Mouse (Mus musculus): ENCODE measurements around the gene C2cd4d. TPM values are rescaled to one million over a fixed set of nuclear protein-coding genes. Genes with fewer than 3 reads are reported as not detected.

Gene C2cd4d
- polyA plus RNA-seq, 1 experiment, result 0.13 TPM

DNA sequence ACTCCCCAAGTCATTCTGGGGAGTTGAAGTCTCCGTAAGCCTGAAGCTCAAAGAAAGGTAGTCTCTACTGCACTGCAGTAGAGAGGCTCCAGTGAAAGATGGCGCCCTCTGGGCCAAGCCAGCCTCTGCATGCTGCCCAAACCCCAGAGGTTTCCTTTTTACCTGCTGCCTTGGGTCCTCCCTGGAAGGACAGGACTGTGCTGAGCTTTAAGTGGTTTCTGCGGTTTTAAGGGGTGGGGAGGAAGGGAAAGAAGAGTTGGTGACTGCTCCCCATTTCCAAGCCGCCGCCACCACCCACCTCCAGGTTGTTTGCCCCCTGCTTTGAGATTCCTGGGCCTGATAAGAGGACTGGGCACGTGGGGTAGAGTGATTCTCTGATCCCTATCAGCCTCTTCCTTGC lies 6.4 kb downstream of the C2cd4d start:
- no peak overlapping the region for H3K4me3 ChIP-seq (ENCODE audit: extremely low read depth, insufficient read depth, insufficient read length)
- WGBS, result 53% methylated on average over 6 of the region's 6 CpGs
- peaks cover 6% of the 10 kb centered on the region; the same call in 1 of the 2 replicates for H3K4me1 ChIP-seq (ENCODE audit: control insufficient read depth, insufficient read depth, insufficient read length)
- no peak overlapping the region for H3K27ac ChIP-seq (ENCODE audit: insufficient read depth, low read length)
- peaks cover under 1% of the 10 kb centered on the region for H3K27me3 ChIP-seq (ENCODE audit: control insufficient read depth, insufficient read depth, low read length)
- H3K36me3 ChIP-seq (ENCODE audit: control insufficient read depth, insufficient read depth, low read length), result no peaks in the 10 kb centered on the region
- DNase-seq (ENCODE audit: low read depth in 1 of 2, low spot score in 2 of 2), result no peak
- TF ChIP-seq CTCF (IDR thresholded peaks at IDR 0.05; ENCODE audit: extremely low read depth, insufficient read depth, insufficient read length, insufficient replicate concordance) (no peak), POLR2A (IDR thresholded peaks at IDR 0.05; ENCODE audit: low read depth, low read length) (no peak)

DNA sequence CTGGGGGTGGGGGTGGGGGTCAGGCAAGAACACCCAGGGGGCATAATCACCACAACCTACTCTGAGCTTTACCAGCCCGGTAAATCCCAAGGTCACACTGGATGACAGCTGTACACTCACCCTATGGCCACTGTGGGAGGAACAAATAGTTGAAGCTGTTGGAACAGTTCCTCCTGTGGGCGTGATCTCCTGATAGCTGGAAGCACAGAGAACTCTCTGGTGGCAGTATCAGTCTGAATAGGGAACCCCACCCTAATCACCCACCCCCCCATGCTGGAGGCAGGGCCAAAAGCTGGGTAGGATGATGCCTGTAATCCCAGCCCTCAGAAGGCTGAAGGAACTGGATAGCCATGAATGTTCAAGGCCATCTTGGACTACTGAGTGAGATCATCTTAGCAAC lies 7.5 kb downstream of the C2cd4d start:
- Histone ChIP-seq H3K27ac (ENCODE audit: insufficient read depth, low read length) (no peak overlapping the region), H3K36me3 (ENCODE audit: control insufficient read depth, insufficient read depth, low read length) (no peaks in the 10 kb centered on the region), H3K27me3 (ENCODE audit: control insufficient read depth, insufficient read depth, low read length) (no peaks in the 10 kb centered on the region), H3K4me3 (ENCODE audit: extremely low read depth, insufficient read depth, insufficient read length) (no peak overlapping the region), H3K4me1 (ENCODE audit: control insufficient read depth, insufficient read depth, insufficient read length) (no peaks in the 10 kb centered on the region)
- TF ChIP-seq CTCF (IDR thresholded peaks at IDR 0.05; ENCODE audit: extremely low read depth, insufficient read depth, insufficient read length, insufficient replicate concordance), result no peak
- TF ChIP-seq POLR2A (IDR thresholded peaks at IDR 0.05; ENCODE audit: low read depth, low read length), result no peak
- 75% methylated on average over 2 of the region's 2 CpGs for WGBS
- no peak for DNase-seq (ENCODE audit: low read depth in 1 of 2, low spot score in 2 of 2)

GRCm38 (mm10) chr3:94371637-94372036 lies 9.4 kb downstream of the C2cd4d start:
- Histone ChIP-seq H3K27me3 (ENCODE audit: control insufficient read depth, insufficient read depth, low read length) (no peaks in the 10 kb centered on the region), H3K36me3 (ENCODE audit: control insufficient read depth, insufficient read depth, low read length) (no peaks in the 10 kb centered on the region), H3K4me3 (ENCODE audit: extremely low read depth, insufficient read depth, insufficient read length) (no peak overlapping the region), H3K27ac (ENCODE audit: insufficient read depth, low read length) (no peak overlapping the region), H3K4me1 (ENCODE audit: control insufficient read depth, insufficient read depth, insufficient read length) (no peaks in the 10 kb centered on the region)
- DNase-seq (ENCODE audit: low read depth in 1 of 2, low spot score in 2 of 2), result no peak
- TF ChIP-seq CTCF (IDR thresholded peaks at IDR 0.05; ENCODE audit: extremely low read depth, insufficient read depth, insufficient read length, insufficient replicate concordance), result no peak
- TF ChIP-seq POLR2A (IDR thresholded peaks at IDR 0.05; ENCODE audit: low read depth, low read length), result no peak
- 76% methylated on average over 11 of the region's 11 CpGs for WGBS

DNA sequence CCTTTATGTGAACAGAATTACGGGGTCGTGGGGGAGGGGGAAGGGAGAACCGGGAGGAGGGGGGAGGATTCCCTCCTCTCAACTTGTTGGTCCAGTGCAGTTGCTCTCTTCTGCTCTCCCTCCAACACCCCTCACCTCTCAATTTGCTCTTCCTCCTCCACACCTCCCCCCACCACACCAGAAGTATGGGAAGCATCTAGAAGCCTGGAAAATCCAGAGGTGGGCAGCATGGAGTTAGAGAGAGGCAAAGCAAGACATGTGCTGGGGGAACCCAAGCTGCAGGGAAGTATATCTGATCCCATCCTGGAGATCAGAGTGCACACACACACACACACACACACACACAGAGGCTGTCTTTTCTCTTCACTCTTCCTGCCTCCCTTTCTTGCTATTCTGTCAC lies 9.8 kb downstream of the C2cd4d start:
- Histone ChIP-seq H3K4me1 (ENCODE audit: control insufficient read depth, insufficient read depth, insufficient read length) (no peaks in the 10 kb centered on the region), H3K27me3 (ENCODE audit: control insufficient read depth, insufficient read depth, low read length) (no peaks in the 10 kb centered on the region), H3K27ac (ENCODE audit: insufficient read depth, low read length) (no peak overlapping the region), H3K36me3 (ENCODE audit: control insufficient read depth, insufficient read depth, low read length) (no peaks in the 10 kb centered on the region), H3K4me3 (ENCODE audit: extremely low read depth, insufficient read depth, insufficient read length) (no peak overlapping the region)
- DNase-seq (ENCODE audit: low read depth in 1 of 2, low spot score in 2 of 2), result no peak
- 46% methylated on average over 3 of the region's 3 CpGs for WGBS
- TF ChIP-seq CTCF (IDR thresholded peaks at IDR 0.05; ENCODE audit: extremely low read depth, insufficient read depth, insufficient read length, insufficient replicate concordance) (no peak), POLR2A (IDR thresholded peaks at IDR 0.05; ENCODE audit: low read depth, low read length) (no peak)

- H3K4me3 ChIP-seq (ENCODE audit: extremely low read depth, insufficient read depth, insufficient read length), result no peak within 1 kb of the TSS
- DNase-seq (ENCODE audit: low read depth in 1 of 2, low spot score in 2 of 2), result no peak
- WGBS, result 66% methylated on average over 5 of the region's 5 CpGs
- no peaks in the 10 kb centered on the region for H3K4me1 ChIP-seq (ENCODE audit: control insufficient read depth, insufficient read depth, insufficient read length)
- H3K36me3 ChIP-seq (ENCODE audit: control insufficient read depth, insufficient read depth, low read length), result no peaks in the 10 kb centered on the region
- TF ChIP-seq POLR2A (IDR thresholded peaks at IDR 0.05; ENCODE audit: low read depth, low read length) (no peak), CTCF (IDR thresholded peaks at IDR 0.05; ENCODE audit: extremely low read depth, insufficient read depth, insufficient read length, insufficient replicate concordance) (no peak)
- H3K27ac ChIP-seq (ENCODE audit: insufficient read depth, low read length), result no peak within 1 kb of the TSS
- H3K27me3 ChIP-seq (ENCODE audit: control insufficient read depth, insufficient read depth, low read length), result no peaks in the 10 kb centered on the region
These were observed 10.4 kb downstream of the C2cd4d start, which contains the start of gene Rorc for GRCm38 (mm10) chr3:94372641-94373040. Rorc (plus strand) TSS chr3:94372794.

DNA sequence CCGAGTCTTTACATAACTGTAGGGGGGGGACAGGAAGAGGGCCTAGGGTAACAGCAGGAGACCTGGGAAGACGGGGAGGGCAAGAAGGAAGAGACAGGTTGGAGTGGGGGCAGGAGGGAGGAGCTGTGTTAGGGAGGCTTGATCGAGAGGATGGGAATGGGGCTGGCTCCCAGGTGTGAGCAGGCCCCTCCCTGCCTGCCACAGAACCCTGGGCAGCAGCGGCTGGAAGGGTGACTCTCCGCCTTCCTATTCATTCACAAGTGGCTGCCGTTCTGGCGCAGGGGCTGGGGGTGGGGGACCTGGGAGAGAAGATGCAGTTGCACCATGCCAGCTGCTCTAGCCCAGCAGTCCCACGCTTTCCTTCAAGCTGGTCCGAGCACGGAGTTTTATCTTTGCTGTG lies 10.9 kb downstream of the C2cd4d start:
- no peak for DNase-seq (ENCODE audit: low read depth in 1 of 2, low spot score in 2 of 2)
- 21% methylated on average over 10 of the region's 10 CpGs for WGBS
- H3K36me3 ChIP-seq (ENCODE audit: control insufficient read depth, insufficient read depth, low read length), result no peaks in the 10 kb centered on the region
- no peak overlapping the region for H3K27ac ChIP-seq (ENCODE audit: insufficient read depth, low read length)
- H3K27me3 ChIP-seq (ENCODE audit: control insufficient read depth, insufficient read depth, low read length), result no peaks in the 10 kb centered on the region
- no peak for TF ChIP-seq POLR2A (IDR thresholded peaks at IDR 0.05; ENCODE audit: low read depth, low read length)
- no peak for TF ChIP-seq CTCF (IDR thresholded peaks at IDR 0.05; ENCODE audit: extremely low read depth, insufficient read depth, insufficient read length, insufficient replicate concordance)
- no peaks in the 10 kb centered on the region for H3K4me1 ChIP-seq (ENCODE audit: control insufficient read depth, insufficient read depth, insufficient read length)
- H3K4me3 ChIP-seq (ENCODE audit: extremely low read depth, insufficient read depth, insufficient read length), result no peak overlapping the region

DNA sequence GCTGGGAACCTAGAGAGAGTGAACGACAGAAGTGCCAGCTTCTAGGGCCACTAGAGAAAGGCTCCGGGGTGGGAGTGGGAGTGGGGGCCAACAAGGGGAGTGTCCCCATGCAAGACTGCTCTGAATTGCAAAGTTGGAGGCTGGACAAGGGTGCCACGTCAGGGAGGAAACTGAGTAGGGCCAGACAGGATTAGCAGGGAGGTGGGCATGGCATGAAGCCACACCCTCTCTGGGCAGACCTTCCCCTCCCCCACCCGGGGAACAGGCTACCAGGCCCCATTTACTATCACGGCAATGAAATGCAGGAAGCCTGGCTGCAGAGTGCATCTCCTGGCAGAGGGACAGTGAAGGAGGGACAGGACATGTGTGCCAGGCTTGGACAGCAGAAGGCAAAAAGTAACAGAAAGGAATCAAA lies 11.4 kb downstream of the C2cd4d start:
- Histone ChIP-seq H3K27ac (ENCODE audit: insufficient read depth, low read length) (no peak overlapping the region), H3K27me3 (ENCODE audit: control insufficient read depth, insufficient read depth, low read length) (no peaks in the 10 kb centered on the region), H3K4me3 (ENCODE audit: extremely low read depth, insufficient read depth, insufficient read length) (no peak overlapping the region), H3K4me1 (ENCODE audit: control insufficient read depth, insufficient read depth, insufficient read length) (no peaks in the 10 kb centered on the region), H3K36me3 (ENCODE audit: control insufficient read depth, insufficient read depth, low read length) (no peaks in the 10 kb centered on the region)
- 5% methylated on average over 5 of the region's 5 CpGs for WGBS
- no peak for DNase-seq (ENCODE audit: low read depth in 1 of 2, low spot score in 2 of 2)
- TF ChIP-seq CTCF (IDR thresholded peaks at IDR 0.05; ENCODE audit: extremely low read depth, insufficient read depth, insufficient read length, insufficient replicate concordance), result no peak
- TF ChIP-seq POLR2A (IDR thresholded peaks at IDR 0.05; ENCODE audit: low read depth, low read length), result no peak
